Mouse (Mus musculus): ENCODE data around the gene Adcy1. TPM values are rescaled to one million over a fixed set of nuclear protein-coding genes. Genes with fewer than 3 reads are reported as not detected.
A peak's percentile ranks its signal among the peaks of the same experiment; 100 is the strongest.

Adcy1 gene
- polyA plus RNA-seq, 1 experiment from 2014 or later = 1.4 TPM

- Histone ChIP-seq H3K27ac (no peak overlapping the region), H3K36me3 (no peaks in the 10 kb centered on the region), H3K9me3 (no peaks in the 10 kb centered on the region), H3K4me3 (no peak overlapping the region), H3K27me3 (ENCODE audit: insufficient read depth, poor library complexity, severe bottlenecking) (no peaks in the 10 kb centered on the region), H3K4me1 (replicated peaks) (peaks cover 11% of the 10 kb centered on the region)
- WGBS = 81% methylated on average over 4 of the region's 4 CpGs
- no peak for DNase-seq (ENCODE audit: low spot score)
These were observed 115.4 kb downstream of the Adcy1 start for GRCm38 (mm10) chr11:7178724-7179123.

GRCm38 (mm10) chr11:7179276-7179675, 116.0 kb downstream of the Adcy1 start:
- H3K36me3 ChIP-seq = no peaks in the 10 kb centered on the region
- peaks cover 16% of the 10 kb centered on the region for H3K4me1 ChIP-seq (replicated peaks)
- 81% methylated on average over 2 of the region's 2 CpGs for WGBS
- DNase-seq (ENCODE audit: low spot score) = no peak
- no peaks in the 10 kb centered on the region for H3K27me3 ChIP-seq (ENCODE audit: insufficient read depth, poor library complexity, severe bottlenecking)
- H3K4me3 ChIP-seq = no peak overlapping the region
- H3K9me3 ChIP-seq = no peaks in the 10 kb centered on the region
- H3K27ac ChIP-seq = no peak overlapping the region

DNA sequence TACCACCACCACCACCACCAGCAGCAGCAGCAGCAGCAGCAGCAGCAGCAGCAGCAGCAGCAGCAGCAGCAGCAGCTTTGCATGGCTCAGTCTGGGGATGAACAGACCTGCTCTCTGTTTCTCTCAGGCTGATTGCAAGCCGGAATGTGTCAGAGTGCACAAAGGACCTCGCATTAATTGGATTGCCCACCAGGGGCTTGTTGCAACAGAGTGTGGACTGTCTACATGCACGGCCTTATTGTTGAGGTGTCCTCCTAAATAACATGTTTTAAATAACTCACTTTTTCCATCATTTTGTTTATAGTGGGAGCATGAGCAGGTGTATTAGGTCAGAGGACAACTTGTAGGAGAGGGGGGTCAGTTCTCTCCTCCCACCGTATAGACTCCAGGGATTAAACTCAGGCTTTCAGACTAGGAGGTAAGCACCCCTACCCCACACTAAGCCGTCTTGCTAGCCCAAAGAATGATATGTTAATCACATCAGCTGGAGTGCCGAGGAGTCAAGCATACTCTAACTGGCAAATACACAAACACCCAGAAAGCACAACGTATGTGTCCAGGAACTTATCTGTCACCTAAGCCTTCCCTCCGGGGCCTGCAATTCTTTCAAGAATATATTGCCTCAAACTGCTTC, 119.2 kb downstream of the Adcy1 start:
- Histone ChIP-seq H3K27ac (no peak overlapping the region), H3K36me3 (no peaks in the 10 kb centered on the region), H3K4me3 (no peak overlapping the region), H3K9me3 (no peaks in the 10 kb centered on the region), H3K27me3 (ENCODE audit: insufficient read depth, poor library complexity, severe bottlenecking) (no peaks in the 10 kb centered on the region), H3K4me1 (replicated peaks) (peaks cover 38% of the 10 kb centered on the region)
- DNase-seq (ENCODE audit: low spot score) = peak; percentile 28
- WGBS = 37% methylated on average over 8 of the region's 8 CpGs

- no peak for DNase-seq (ENCODE audit: low spot score)
- 13% methylated on average over 1 of the region's 1 CpGs for WGBS
- H3K27ac ChIP-seq = no peak overlapping the region
- no peaks in the 10 kb centered on the region for H3K27me3 ChIP-seq (ENCODE audit: insufficient read depth, poor library complexity, severe bottlenecking)
- no peaks in the 10 kb centered on the region for H3K36me3 ChIP-seq
- peaks cover 38% of the 10 kb centered on the region for H3K4me1 ChIP-seq (replicated peaks)
- H3K4me3 ChIP-seq = no peak overlapping the region
- H3K9me3 ChIP-seq = no peaks in the 10 kb centered on the region
These were observed 121.1 kb downstream of the Adcy1 start for GRCm38 (mm10) chr11:7184420-7184819.

GRCm38 (mm10) chr11:7187472-7187871, 124.2 kb downstream of the Adcy1 start:
- Histone ChIP-seq H3K4me1 (replicated peaks) (peaks cover 32% of the 10 kb centered on the region), H3K4me3 (no peak overlapping the region), H3K27me3 (ENCODE audit: insufficient read depth, poor library complexity, severe bottlenecking) (no peaks in the 10 kb centered on the region), H3K27ac (no peak overlapping the region), H3K36me3 (no peaks in the 10 kb centered on the region), H3K9me3 (no peaks in the 10 kb centered on the region)
- WGBS = 62% methylated on average over 8 of the region's 8 CpGs
- DNase-seq (ENCODE audit: low spot score) = no peak

DNA sequence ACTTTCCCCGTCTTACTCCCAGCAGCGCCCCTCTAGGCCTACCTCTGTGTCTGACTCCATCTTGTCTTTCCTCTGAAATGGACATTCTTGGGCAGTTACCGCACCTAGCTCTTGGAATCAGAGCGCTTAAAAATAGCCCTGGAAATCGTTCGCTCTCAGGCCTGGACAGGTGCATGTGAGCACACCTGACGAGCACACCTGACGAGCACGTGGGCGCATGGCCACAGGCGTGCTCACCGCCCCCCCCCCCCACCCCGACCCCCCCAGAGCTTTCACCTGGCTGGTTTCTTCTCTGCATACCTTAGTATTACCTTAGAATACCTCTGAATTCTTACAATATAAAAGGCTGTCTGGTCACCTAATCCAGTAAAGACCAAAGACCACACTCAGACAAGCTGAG, 125.2 kb downstream of the Adcy1 start, which contains the start of gene Gm11985:
TSS of gene Gm11985 (minus strand) at position 101 of the 400 bp plus-strand sequence.
- DNase-seq (ENCODE audit: low spot score) = no peak
- Histone ChIP-seq H3K4me3 (no peak within 1 kb of the TSS), H3K9me3 (no peaks in the 10 kb centered on the region), H3K27ac (no peak within 1 kb of the TSS), H3K4me1 (replicated peaks) (peaks cover 28% of the 10 kb centered on the region), H3K36me3 (no peaks in the 10 kb centered on the region), H3K27me3 (ENCODE audit: insufficient read depth, poor library complexity, severe bottlenecking) (no peaks in the 10 kb centered on the region)
- WGBS = 89% methylated on average over 13 of the region's 13 CpGs

- H3K36me3 ChIP-seq = no peaks in the 10 kb centered on the region
- WGBS = 75% methylated on average over 6 of the region's 6 CpGs
- peaks cover 8% of the 10 kb centered on the region for H3K4me1 ChIP-seq (replicated peaks)
- H3K27ac ChIP-seq = no peak overlapping the region
- no peak overlapping the region for H3K4me3 ChIP-seq
- no peaks in the 10 kb centered on the region for H3K9me3 ChIP-seq
- no peak for DNase-seq (ENCODE audit: low spot score)
- no peaks in the 10 kb centered on the region for H3K27me3 ChIP-seq (ENCODE audit: insufficient read depth, poor library complexity, severe bottlenecking)
These were observed 129.4 kb downstream of the Adcy1 start for GRCm38 (mm10) chr11:7192710-7193109.

DNA sequence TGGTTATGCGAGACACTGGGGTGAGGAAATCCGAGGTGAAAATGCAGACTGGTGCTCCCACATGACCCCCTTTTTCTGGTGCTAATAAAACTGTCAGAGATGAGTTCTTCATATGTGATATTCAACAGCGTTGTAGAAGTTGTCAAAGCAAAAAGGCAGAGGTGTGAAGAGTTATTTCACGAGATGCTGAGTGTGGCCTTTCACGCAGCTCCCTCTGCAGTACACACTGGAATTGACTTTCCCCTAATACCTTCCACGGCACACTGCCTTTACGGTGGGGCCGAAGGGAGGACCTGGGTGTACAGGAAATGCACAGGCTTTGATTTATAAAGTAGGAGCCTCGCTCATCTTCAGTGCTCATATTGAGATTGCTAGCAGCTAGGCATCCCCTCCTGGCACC, 129.8 kb downstream of the Adcy1 start:
- peaks cover 12% of the 10 kb centered on the region for H3K4me1 ChIP-seq (replicated peaks)
- no peaks in the 10 kb centered on the region for H3K36me3 ChIP-seq
- H3K9me3 ChIP-seq = no peaks in the 10 kb centered on the region
- WGBS = 87% methylated on average over 9 of the region's 9 CpGs
- H3K27me3 ChIP-seq (ENCODE audit: insufficient read depth, poor library complexity, severe bottlenecking) = no peaks in the 10 kb centered on the region
- H3K4me3 ChIP-seq = no peak overlapping the region
- no peak overlapping the region for H3K27ac ChIP-seq
- no peak for DNase-seq (ENCODE audit: low spot score)

DNA sequence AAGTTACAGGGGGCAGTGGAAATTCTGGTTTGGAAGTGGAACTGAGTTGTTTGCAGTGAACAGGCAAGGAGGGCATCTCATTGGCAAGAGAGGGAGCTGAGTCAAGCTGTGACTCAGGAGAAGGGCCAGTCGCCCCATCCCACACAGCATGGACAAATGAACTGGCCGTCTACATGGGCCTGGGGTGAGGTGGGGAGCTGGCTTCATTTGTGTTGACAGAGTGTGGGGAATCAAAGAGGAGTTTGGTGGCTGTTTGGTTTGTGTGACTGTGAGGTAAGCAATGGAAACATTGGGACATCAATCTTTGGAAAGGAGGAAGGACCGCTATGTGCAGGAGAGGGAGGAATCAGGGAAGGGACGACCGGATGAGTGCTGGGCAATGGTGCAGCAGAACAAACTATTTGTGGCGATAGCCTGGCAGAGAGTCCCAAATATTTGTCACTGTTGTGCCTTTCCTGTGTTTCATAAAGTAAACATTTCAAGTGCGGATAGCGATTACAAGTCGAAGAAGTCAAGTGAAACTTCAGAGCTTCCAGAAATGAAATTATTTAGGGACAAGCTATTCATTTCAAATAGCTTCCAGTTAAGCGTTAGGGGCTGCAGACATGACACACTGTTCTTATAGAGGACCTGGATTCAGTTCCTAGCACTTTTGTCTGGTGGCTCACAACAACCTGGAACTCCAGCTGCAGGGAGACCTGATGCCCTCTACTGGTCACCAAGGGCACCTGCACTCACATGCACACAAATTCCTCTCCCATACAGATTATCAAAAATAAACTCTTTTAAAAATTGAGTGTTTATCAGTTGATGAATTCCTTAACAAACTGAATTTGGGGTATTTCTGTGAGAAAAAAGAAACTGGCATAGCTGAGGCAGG, 131.4 kb downstream of the Adcy1 start:
- peaks cover 12% of the 10 kb centered on the region for H3K4me1 ChIP-seq (replicated peaks)

DNA sequence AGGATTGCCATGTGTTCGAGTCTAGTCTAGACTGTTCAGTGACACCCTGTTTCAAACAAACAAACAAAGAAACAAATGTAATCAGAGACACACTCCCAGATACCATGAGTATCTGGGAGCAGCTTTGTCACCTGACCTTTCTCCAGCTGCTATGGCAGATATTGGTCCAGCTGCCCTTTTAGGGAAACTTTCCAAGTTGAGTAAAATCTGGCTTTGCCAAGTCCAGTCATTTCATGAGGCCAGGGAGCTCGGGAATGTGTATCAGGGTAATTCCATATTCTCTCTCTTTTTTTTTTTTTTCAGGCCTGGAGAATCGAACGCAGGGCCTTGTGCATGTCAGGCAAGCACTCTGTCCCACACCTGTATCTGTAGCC, 132.0 kb downstream of the Adcy1 start:
- no peak overlapping the region for H3K4me3 ChIP-seq
- no peaks in the 10 kb centered on the region for H3K9me3 ChIP-seq
- H3K36me3 ChIP-seq = no peaks in the 10 kb centered on the region
- H3K27me3 ChIP-seq (ENCODE audit: insufficient read depth, poor library complexity, severe bottlenecking) = no peaks in the 10 kb centered on the region
- H3K27ac ChIP-seq = no peak overlapping the region
- WGBS = 85% methylated on average over 4 of the region's 4 CpGs
- peaks cover 12% of the 10 kb centered on the region for H3K4me1 ChIP-seq (replicated peaks)
- DNase-seq (ENCODE audit: low spot score) = no peak

More for the DNA sequence above, 131.4 kb downstream of the Adcy1 start:
- Histone ChIP-seq H3K36me3 (no peaks in the 10 kb centered on the region), H3K9me3 (no peaks in the 10 kb centered on the region), H3K27ac (no peak overlapping the region), H3K27me3 (ENCODE audit: insufficient read depth, poor library complexity, severe bottlenecking) (no peaks in the 10 kb centered on the region), H3K4me3 (no peak overlapping the region)
- DNase-seq (ENCODE audit: low spot score) = no peak
- 93% methylated on average over 10 of the region's 10 CpGs for whole genome bisulfite sequencing

DNA sequence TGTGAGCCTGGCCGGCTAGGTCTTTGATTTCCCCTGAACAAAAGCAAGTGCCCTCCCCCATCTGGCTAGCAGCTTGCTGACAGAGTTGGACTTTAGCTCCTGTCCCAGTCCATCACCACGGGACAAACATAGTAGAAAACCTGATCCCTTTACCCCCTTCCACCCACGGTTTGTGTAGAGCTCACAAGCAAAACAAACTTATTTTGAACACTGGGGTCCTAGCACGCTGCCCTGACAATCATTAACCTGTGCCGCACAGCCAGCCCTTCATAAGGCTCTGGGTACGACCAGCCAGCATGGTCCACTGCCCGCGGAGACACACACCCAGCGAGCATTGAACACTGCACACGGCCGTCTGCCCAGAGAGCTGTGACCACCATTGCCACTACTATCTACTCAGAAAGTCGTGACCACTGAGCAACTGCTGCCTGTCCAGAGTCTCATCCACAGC, 134.2 kb downstream of the Adcy1 start, which contains the start of gene Igfbp1:
TSS of gene Igfbp1 (plus strand) at position 292 of the 451 bp plus-strand sequence.
- Histone ChIP-seq H3K36me3 (no peaks in the 10 kb centered on the region), H3K4me3 (no peak within 1 kb of the TSS), H3K4me1 (replicated peaks) (peaks cover 12% of the 10 kb centered on the region), H3K27ac (peak within 1 kb of the TSS; percentile 23), H3K27me3 (ENCODE audit: insufficient read depth, poor library complexity, severe bottlenecking) (no peaks in the 10 kb centered on the region), H3K9me3 (no peaks in the 10 kb centered on the region)
- DNase-seq (ENCODE audit: low spot score) = no peak
- WGBS = 45% methylated on average over 12 of the region's 12 CpGs

DNA sequence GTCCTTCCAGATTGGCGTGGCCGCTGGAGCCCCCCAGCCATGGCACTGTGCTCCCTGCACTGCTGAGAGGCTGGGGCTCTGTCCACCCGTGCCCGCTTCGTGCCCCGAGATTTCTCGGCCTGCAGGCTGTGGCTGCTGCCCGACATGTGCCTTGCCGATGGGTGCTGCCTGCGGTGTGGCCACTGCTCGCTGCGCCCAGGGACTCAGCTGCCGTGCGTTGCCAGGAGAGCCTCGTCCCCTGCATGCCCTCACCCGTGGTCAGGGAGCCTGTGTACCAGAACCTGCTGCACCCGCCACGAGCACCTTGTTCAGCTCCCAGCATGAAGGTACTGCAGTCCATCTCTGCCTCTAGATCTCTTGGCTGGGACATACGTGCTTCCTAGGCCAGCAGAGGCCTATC, 134.7 kb downstream of the Adcy1 start:
- no peaks in the 10 kb centered on the region for H3K36me3 ChIP-seq
- H3K4me3 ChIP-seq = no peak overlapping the region
- H3K9me3 ChIP-seq = no peaks in the 10 kb centered on the region
- DNase-seq (ENCODE audit: low spot score) = no peak
- no peaks in the 10 kb centered on the region for H3K27me3 ChIP-seq (ENCODE audit: insufficient read depth, poor library complexity, severe bottlenecking)
- peak overlapping the region; percentile 23 for H3K27ac ChIP-seq
- 86% methylated on average over 19 of the region's 19 CpGs for WGBS
- H3K4me1 ChIP-seq (replicated peaks) = peaks cover 12% of the 10 kb centered on the region
